Mouse (Mus musculus) kidney, adult 2 months (tissue): ENCODE measurements around the gene Traf3ip2.

Source experiments
- CTCF ChIP-seq: fragments of 200-500 bp; conservative IDR thresholded peaks from 2 replicates; pipeline ENCODE4 v1.5.1; 2011; ENCODE audit warnings: low read depth, mild to moderate bottlenecking, control low read depth, low read length, moderate library complexity, mixed read lengths; ENCODE audit not compliant: insufficient read depth, insufficient read length
- POLR2A ChIP-seq: fragments of 200-500 bp; IDR thresholded peaks from one replicate; pipeline ENCODE4 v1.6.1; 2011; ENCODE audit warnings: low read depth, low read length, control low read depth

DNA sequence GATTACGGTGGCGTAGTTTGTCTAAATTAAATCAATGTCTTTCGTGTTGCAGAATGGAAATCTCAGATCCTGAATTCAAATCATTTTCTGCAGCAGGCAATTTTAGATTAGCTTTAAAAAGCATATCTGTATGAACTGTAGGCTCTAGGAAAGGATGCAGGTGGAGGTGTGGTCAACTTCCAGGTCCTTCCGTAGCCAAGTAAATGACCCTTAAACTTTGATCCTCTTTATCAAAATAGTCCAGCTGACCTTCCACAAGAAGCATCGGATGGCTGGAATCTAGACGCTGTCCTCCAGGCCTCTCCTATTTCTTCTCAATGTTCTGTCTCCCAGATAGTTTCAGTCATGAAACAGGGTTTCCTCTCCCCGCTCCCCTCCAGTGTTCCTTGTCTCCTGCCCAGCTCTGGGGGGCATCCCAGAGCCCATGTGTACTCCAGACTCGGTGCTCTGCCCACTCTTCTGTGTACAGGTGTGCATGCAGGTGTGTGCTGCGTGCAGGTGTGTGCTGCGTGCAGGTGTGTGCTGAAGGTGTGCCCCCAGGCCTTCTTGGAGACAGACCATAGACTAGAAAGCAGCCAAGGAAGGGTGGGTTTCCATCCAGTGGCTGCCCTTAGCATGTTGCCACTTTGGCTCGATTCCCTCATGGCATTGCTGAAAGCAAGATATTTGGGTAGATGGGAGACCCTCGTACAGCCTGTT lies 2.9 kb downstream of the Traf3ip2 start:
- no peak for TF ChIP-seq CTCF
- no peak for TF ChIP-seq POLR2A
